Mouse (Mus musculus) adrenal gland, postnatal 36 days (tissue): Measurements from ENCODE around the gene Ift140. TPM values are rescaled to one million over a fixed set of nuclear protein-coding genes. Genes with fewer than 3 reads are reported as not detected.

Experiments
- DNase-seq, 2 experiments: peaks; one replicate each; pipeline ENCODE4 v3.0.0; 2021; ENCODE audit warnings: mixed read lengths in 1 of 2
- long read RNA-seq, 2 experiments: library from polyadenylated mRNA; stranded (forward); transcript quantifications; one replicate each; pipeline ENCODE4 v2.0.0; 2021; ENCODE audit warnings: borderline sequencing depth in 2 of 2
- total RNA-seq, 2 experiments: library from RNA; stranded (reverse); gene quantifications; 2 replicates each; pipeline ENCODE4 v1.2.3; 2021

Gene Ift140
- 10 to 100 TPM; 18.9 to 32.1 TPM for total RNA-seq
- long read RNA-seq, experiment 1, full-length matches to known transcripts, result 5 of 19 reads
- long read RNA-seq, experiment 1, partial matches to known transcripts, result 9 of 19 reads
- long read RNA-seq, experiment 1, other reads (novel, unspliced or antisense), result 5 of 19 reads
- long read RNA-seq, experiment 2, full-length matches to known transcripts, result 2 of 2 reads
- long read RNA-seq, experiment 2, partial matches to known transcripts, result 0 of 2 reads
- long read RNA-seq, experiment 2, other reads (novel, unspliced or antisense), result 0 of 2 reads

DNA sequence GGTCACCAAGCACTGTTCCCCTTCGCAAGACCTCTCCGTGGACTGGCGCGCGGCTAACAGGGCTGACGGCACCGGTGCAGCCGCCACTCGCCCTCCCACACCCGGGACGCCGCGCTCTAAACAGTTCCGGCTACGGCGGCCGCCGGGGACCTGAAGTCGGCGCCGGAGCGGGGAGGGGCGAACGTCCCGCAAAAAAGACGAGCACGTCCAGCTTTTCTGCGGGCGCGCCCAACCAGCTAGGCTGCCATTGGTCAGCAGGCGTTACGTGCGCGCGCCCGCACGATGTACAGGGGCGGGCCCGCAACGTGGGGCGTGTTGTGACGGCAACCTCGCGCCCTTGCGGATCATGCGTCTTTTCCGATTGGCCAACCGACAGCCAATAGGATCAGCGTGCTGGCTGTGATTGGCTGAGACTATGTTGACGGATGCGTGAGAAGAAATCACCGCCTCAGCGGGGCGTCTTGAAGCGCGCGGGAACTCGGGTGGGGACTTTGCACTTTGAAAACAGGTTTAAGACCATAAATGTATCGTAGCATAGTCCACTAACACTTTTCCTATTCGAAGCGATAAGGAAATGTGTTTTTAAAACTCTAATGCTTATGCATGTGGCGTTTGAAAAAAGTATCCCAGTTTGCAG is at the start of gene Ift140, which contains the start of gene Cramp1l:
Ift140 (plus strand) TSS at position 431 of the 637 bp plus-strand sequence.
Cramp1l (minus strand) TSS at position 134 of the 637 bp plus-strand sequence.
- peak; percentile 99 for DNase-seq

DNA sequence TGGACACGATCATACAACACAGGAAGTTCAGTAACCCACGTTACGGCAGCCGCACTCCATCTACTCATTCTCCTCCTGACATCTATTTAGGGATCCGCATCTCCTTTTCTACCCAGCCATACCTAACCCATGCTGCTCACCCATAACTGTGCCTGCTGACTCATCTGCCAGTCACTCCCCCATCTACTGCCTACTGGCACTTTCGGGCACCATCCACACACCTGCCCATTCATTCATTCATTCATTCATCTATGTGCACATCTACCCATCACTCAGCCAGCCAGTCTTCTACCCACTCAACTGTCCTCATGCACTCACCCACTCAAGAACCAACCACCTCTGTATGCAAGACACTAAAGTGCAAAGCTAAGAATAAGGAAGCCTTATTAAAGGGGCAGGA is 28.7 kb upstream of the Ift140 start:
- DNase-seq, result no peak

DNA sequence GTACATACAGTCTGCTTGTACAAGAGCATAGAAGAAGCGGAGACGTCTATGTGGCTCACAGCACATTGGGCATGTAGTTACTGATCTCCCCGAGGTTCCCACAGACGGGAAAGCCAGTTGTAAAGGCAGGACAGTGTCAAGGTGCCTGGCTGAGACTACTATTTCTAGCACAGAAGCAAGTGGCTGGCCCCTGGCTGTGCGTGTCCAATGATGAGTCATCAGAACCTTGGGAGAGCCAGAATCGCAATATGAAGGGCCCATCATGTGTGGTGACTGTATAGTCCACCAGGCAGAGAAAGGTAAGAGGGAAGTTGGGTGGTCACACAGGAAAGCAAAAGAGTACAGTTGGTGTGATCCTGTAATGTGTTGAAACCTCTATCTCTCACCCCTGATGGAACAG is 21.2 kb upstream of the Ift140 start:
- DNase-seq, result peak; percentile 33 to 42

DNA sequence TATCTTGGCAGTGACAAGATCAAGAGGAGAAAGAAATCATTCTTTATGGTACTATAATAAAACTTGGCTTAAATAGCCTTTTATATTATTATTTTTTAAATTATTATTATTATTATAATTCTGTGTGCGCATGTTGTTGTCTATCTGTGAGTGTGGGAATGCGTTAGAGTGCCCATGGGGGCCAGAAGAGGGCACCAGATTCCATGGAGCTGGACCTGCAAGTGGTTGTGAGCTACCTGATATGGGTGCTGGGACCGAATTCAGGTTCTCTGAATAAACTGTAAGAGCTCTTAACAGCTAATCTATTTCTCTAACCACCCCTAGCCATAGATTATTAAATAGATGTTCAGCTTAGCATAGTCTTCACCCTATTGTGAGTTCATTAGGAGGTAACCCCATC is 10.8 kb upstream of the Ift140 start:
- DNase-seq, result no peak

DNA sequence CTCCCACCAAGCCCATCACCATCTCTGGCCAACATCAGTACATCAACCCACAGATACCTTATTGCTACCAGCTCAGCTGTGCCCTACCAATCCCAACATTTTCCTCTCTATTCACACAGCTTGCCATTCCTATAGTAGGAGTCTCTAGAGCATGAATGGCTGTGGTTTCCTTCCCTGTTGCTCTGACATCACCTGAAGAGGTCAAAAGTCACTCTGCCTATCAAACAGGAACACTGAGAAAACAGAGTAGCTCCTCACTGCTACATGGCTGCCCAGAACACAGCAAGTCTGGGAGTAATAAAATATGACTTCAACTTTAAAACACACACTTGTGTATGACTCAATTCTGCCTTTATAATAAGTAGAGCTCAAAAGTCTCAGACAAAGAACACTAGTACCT is 8.4 kb upstream of the Ift140 start:
- DNase-seq, result no peak

DNA sequence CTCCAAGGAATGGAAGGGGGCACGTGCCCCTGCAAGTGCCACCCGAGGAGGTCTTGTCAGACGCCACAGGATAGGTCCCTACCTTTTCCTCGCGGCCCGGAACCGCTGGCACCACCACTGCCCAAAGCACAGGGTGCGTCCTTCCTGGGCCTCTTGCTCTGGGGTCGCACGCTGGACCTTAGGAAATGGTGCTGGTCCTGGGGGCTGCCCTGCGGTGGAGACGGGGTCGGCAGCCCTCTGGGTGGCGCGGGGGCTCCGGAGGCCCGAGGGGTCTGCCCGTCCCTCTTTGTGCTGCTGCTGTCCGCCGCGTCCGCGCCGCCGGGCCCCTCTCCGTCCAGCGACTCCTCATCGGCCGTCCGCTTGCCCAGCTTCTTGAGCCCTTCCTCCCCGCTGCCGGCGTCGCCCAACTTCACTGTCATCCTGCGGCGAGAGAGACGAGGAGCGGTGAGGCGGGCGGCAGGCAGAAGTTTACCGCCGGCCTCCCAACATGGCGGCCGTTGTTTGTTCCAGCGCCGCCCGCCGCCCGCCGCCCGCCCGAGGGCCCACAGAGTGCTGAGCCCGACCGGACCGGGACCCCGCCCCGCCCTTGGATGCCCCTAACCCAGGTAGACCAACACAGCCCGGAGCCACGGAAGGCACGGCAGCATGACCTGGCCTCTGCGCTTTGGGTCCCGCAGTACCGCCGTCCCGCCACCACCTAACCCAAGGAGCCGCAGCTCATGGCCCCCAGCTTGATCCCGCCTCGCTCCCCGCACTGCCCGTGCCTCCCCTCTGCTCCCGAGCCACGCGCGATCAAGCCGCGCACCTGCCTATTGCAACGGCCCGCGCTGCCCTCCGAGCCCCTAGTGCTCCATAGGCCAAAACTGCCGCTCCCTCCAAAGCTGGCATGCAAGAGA is 2.0 kb upstream of the Ift140 start:
- peak; percentile 50 to 68 for DNase-seq

DNA sequence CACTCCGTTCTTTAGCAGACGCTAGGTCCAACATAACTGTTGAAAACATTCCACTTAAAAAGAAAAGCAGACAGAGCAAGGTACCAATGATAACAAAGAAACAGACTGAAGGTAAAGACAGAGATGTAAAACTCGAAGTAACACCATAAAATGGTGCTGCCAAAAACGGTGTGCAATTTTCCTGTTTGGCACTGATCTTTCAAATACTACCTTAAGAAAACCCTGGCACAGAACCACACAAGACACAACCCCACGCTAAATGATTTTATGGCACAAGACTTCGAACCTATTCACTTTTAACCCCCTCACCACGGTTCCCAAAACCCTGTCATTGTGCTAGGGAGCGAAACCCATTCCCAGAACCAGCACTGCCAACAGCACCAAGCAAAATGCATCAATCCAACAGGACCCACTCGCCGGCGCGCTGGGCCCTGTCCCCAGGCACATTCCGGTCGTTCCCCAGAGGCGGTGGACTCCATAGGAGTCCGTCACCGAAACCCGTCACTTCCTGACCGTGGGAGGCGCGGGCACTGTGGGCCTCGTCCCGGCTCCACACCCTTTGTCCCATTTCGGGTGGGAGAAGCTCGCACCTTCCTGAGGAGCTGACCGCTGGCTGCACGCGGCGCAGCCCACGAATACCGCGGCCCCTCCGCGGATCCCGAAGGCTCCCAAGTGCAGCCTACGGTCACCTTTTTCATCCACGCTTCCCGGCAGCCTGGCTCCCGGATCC is 879 bp upstream of the Ift140 start:
- DNase-seq, result peak; percentile 58 to 62

DNA sequence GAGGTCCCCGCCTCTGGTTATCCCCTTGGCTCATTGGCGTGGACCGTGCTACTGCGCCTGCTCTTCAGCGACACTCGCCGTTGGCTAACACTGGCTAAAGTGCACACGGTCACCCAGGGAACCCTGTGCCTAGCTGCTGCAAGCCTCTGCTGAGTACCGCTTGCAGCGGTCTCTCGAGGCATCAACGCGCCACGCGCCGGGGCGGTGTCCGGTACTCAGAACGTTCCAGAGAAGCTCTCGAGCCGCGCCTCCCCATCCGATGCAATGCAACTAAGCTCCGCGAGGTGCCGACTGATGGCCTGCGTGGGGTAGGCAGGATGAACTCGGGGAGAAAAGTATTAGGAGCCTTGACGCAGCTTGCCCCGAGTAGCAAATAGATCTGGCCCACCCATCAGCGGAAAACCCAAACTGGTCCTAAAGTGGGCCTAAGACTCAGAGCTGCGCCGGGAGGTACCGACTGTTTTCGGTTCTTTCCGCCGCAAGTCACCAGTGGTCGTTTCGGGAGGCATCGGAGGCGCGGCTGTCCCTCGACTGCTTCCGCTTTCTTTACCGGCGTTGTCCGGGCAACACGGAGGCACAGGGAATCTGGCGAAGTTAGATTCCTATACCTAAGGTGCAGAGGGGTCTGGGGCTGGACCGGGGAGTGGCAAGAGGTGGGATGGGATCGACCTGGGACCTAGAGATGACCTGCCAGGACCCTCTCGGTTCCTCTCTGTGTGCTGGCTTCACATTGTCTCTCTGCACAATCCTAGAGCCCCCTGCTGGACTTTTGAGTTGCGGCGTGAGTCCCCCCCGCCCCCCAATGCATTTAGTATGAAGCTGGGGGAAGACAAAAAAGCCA is 627 bp downstream of the Ift140 start:
- peak; percentile 86 to 87 for DNase-seq

DNA sequence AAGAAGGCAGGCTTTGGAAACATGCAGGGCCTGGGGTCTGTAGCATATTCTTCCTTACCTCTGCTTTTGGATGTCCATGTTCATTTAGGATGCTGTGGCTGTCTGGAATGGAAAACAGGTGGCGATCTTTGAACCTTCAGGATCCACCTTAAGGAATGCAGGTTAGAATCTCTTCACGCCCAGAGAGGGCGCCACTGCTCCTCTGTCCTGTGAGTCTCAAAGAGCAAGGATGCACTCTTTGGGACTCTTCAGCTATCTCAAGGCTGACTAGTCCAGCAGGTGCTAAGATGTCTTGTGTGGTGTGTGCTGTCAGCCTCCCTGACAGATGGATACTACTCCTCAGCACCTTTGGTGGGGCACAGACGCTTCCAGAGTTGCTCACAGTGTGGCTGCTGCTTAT is 20.3 kb downstream of the Ift140 start:
- peak in 1 of 2 experiments; percentile 34 for DNase-seq

DNA sequence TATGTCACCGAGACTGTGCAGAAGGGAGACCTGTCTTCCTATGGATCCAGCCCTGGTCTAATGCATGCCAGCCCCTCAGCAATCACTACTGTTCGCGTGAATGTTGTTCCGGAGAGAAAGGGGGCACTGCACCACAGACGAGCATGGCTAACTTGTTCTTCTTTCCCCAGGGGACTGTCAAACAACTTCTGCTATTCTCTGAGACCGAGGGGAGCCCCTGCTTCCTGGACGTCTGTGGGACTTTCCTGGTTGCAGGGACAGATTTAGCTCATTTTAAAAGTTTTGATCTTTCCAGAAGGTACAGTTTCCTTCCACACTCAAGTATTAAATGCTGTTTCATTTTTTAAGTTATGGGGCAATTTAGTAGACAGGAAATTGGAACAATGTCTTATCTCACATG is 29.0 kb downstream of the Ift140 start:
- no peak for DNase-seq

DNA sequence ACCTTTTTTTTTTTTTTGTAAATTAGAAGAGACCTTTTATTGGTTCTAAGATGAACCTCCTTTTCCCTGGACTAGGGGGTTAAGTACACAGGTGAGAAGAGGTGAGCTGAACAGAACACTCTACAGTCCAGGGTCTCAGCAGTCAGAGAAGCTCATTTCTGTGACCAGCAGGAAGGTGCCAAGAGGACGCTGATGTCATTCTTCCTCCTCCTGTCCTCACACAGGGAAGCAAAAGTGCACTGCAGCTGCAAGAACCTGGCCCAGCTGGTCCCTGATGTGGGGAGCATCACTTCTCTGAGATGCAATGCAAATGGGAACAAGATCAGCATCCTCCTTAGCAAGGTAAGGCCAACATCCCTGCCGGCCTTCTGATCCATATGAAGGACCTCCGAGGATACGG is 29.4 kb downstream of the Ift140 start:
- no peak for DNase-seq

DNA sequence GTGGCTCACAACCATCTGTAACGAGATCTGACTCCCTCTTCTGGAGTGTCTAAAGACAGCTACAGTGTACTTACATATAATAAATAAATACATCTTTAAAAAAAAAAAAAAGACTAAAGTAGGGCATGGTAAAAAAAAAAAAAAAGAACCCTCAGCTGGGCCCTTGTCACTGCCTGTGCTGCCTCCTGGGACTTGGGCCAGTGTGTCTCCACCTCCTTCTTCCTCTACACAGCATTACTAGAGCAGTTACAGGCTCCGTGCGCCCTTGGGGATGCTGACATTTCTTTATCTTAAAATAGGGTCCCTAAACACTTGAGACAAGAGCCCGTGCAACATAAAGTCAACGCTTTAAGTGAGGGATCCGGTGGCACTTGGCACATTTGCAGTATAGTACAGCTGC is 31.3 kb downstream of the Ift140 start:
- no peak for DNase-seq

DNA sequence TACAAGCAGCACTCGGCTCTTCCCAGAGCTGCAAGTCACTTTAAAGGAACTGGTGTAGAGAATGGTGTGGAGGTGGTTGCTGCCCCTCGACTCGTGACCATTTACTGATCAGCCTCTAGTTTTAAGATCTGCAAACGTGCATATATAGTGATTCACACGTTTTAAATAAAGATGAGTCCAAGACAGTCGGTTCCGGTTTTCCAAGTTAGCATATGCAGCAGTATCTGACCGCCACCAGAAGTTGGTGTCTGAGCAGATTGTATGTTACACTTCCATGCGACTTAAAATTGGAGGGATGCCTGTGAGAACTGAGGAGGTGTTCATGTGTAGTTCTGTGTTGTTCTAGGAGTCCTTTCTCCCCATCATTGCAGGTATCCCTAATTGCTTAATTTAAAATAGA is 37.4 kb downstream of the Ift140 start:
- no peak for DNase-seq

DNA sequence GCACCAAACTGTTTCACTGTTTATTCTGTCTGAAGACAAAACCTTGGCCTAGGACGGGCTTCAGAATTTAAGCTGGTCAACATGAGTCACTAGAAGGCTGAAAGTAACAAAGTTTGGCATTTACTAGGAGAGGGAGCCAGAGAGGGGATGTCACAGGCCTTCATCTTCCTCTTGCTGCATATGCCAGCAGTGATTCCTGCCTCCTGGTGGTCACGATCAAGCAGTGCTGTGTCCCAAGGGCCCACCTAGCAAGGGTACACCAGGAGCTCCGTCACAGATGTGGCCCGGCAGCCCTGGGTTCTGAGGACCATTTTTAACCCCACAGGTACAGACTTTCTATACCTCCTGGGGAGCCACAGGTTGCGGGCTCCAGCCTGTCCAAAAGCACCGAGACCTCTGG is 41.2 kb downstream of the Ift140 start:
- DNase-seq, result no peak

DNA sequence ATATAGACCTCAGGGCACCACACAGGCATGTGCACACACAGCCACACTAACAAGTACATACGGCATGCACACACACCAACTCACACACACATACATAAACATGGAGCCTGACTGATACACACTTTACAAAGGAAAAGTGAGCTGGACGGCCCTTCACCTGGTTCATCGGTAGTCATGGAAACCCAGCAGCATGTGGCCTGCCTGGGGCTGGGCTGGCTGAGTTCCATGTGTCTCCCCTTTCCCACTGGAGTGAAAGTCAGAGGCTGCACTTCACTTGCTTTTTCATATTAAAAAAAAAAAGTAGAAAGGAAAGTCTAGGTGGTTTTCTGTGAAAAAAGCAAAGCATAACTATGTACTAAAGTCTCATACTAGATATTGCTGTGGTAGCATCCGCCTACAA is 47.4 kb downstream of the Ift140 start:
- no peak for DNase-seq

DNA sequence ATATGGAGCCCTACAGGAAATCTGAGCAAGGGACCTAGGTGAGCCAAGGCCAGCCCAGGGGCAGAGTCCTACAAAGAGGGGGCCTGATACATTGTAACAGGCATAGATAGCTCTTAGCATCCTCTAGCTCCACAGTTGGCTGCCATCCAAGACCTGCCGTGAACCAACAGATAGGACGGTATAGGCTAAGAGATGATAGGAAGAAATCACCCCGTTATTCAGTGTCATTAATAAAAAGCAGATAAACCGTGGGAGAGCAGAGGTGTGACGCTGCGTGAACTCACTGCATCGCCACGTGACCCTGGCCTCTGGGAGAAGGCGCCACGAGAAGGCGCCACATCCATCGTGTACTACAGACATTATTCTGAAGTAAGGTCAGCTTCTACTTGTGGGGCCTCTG is 48.0 kb downstream of the Ift140 start:
- no peak for DNase-seq

DNA sequence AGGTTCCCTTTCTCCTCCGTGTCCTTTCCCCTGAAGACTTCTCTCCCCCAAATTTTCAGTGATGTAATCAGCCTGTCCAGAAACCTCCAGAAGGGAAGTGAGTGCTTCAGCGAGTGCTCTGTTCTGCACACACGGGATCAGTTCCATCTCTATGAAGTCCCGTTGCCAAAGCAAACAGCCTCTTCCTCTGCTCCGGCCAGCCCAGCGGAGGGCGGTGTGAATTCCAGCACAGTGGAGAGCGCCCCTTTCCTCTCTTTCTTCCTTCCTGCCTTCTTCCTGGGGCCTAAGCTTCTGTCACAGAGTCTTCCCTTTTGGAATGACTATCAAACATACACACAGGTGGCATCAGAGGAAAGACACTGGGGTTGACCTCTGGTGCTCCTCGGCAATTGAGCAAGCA is 48.5 kb downstream of the Ift140 start:
- peak; percentile 58 to 68 for DNase-seq

DNA sequence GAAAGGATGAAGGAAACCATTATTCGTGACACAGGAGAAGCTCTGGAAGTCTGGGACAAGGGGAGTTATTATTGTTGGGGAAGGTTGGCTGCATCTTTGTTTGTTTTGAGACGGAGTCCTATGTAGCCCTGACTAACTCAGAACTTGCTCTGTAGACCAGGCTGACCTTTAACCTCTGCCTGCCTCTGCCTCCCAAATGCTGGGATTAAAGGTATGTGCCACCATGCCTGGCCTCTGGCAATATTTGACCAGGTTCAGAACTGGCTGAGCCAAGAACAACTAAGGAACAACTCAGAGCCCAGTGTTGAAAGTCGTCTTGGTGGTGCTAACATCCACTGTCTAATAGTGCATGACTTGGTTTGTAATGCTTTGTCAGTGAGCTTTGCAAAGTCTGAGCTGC is 49.3 kb downstream of the Ift140 start:
- DNase-seq, result no peak

DNA sequence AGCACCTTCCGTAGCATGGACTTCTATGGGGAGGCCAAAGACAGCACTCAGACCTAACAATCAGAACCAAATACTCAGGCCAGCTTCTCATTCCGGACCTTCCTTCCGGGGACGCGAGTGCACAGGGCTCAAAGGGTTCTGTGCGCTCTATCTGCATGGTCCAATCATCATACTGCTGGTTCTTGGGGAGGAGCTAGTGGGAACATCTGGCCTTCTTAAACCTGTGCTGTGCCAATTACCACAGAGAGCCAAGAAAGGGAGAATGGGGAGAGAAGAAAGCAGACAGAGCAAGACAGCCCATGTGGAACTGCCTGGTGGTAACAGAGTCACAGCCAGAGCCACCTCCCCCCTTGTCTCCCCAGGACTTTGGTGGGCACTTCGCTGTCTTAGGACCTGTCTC is 50.7 kb downstream of the Ift140 start:
- no peak for DNase-seq

DNA sequence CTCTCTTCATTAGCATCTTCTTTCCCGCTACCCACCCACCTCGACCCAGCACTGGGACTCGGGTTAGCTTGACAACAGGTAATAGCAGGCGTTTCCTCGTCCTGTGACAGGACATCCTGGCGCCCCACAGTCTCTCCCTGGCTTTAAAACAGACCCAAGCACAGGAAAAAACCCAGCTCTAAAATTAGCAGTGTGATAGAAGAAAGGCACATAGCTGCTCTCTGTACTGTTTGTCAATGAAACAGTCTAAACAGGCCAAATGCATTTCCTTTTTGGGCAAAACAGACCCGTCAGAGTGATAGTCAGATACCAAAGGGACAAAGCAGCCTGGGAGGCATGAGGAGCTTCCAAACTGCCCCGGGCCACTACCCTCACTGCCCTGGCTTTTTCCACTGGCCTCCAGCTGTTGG is 51.6 kb downstream of the Ift140 start:
- peak; percentile 43 to 63 for DNase-seq

DNA sequence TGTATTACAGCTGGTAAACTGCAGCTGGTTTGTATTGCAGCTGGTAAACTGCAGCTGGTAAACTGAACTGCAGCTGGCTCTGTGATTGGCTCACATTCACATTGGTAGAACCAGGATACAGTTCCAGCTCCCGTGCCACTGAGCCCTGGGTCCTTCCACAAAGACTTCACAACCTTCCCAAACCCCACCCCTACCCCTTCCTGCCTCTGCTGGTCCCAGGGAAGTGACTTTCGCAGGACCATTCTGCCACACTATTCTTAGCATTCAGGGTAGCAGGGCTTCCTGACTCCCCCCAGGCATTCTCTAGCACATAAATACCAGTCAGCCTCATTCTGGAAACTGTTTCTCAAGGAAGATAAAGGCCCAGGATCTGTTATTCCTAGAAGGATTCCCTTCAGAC is 52.8 kb downstream of the Ift140 start:
- DNase-seq, result no peak
